Mouse (Mus musculus) mammary gland, adult 2 months (tissue): Measurements from ENCODE around the gene Gm14434. TPM values are rescaled to one million over a fixed set of nuclear protein-coding genes. Genes with fewer than 3 reads are reported as not detected.

Source experiments
- polyA plus RNA-seq: library from polyadenylated mRNA; depleted of rRNA; stranded (reverse); fragments of >200 nt; gene quantifications from 2 replicates; pipeline ENCODE4 v1.2.3, GENCODE M21; 2012; ENCODE audit warnings: low replicate concordance; rRNA removed

The Gm14434 gene
- 0.32 and 5.3 TPM in 2 replicates for polyA plus RNA-seq

DNA sequence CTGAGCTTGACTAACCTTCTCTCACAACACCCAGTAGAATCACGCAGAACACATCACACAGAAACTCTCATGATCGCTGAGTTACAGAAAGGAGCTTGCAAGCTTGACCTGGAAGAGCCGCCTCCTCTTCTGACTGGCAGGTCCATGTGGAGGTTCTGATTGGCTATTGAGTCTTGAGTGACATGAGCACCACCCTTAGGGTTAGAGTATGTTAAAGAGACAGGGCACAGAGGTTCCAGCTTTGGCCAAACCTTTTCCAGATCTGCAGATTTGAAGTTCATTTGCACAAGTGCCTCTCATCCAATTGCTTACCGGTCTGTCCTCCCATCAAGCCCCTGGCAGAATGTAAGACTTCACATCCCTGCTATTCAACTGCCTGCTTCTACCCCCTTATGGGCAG lies at the start of gene Gm14434:
Gene Gm14434, minus strand, starts transcription at position 101 of the 400 bp plus-strand sequence.

DNA sequence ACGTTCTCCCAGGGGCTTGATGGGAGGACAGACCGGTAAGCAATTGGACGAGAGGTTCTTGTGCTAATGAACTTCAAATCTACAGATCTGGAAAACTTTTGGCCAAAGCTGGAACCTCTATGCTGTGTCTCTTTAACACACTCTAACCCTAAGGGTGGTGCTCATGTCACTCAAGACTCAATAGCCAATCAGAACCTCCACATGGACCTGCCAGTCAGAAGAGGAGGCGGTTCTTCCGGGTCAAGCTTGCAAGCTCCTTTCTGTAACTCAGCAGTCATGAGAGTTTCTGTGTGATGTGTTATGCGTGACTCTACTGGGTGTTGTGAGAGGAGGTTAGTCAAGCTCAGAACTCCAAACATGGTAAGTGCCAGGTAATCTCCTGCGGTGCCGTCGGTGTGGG lies 34.2 kb upstream of the Gm14434 start, which contains the start of gene Zfp967:
Gene Zfp967, plus strand, starts transcription at position 301 of the 400 bp plus-strand sequence.

GRCm38 (mm10) chr2:176423294-176423693 lies 63.3 kb downstream of the Gm14434 start, which contains the start of gene Gm14435:
Gene Gm14435, plus strand, starts transcription at chr2:176423594.

Other genes starting within 250 kb of the Gm14434 start
- gene Gm11009, start 167.3 kb downstream of the Gm14434 start, polyA plus RNA-seq, result not detected in 2 replicates
- 1.3 TPM in 1 of 2 replicates, not detected in the other for gene Gm14435, start 63.2 kb downstream of the Gm14434 start, polyA plus RNA-seq
- not detected in 2 replicates for gene Zfp967, start 34.3 kb upstream of the Gm14434 start, polyA plus RNA-seq
- 1.9 and 5.3 TPM in 2 replicates for gene Gm14308, start 149.6 kb upstream of the Gm14434 start, polyA plus RNA-seq
- gene Zfp973, start 183.7 kb upstream of the Gm14434 start, polyA plus RNA-seq, result 0.45 and 2.4 TPM in 2 replicates
- gene Gm14305, start 221.5 kb upstream of the Gm14434 start, polyA plus RNA-seq, result 0.99 and 5.5 TPM in 2 replicates